Mouse (Mus musculus): ENCODE results near the gene Baiap2l1. TPM values are rescaled to one million over a fixed set of nuclear protein-coding genes. Genes with fewer than 3 reads are reported as not detected.

Baiap2l1 gene
- polyA plus RNA-seq, 1 experiment: not detected

- H3K4me3 ChIP-seq (ENCODE audit: insufficient read depth, low read depth, low read length): no peak overlapping the region
These were observed 73.3 kb downstream of the Baiap2l1 start for GRCm38 (mm10) chr5:144284599-144284998.

GRCm38 (mm10) chr5:144283551-144284031, 74.3 kb downstream of the Baiap2l1 start:
- peaks cover 6% of the 10 kb centered on the region for H3K4me1 ChIP-seq (ENCODE audit: control insufficient read depth, insufficient read depth, low read length)
- no peak overlapping the region for H3K4me3 ChIP-seq (ENCODE audit: insufficient read depth, low read depth, low read length)
- WGBS: 46% methylated on average over 8 of the region's 8 CpGs
- no peak overlapping the region for H3K27ac ChIP-seq (ENCODE audit: insufficient read depth, low read depth, low read length)
- no peak for TF ChIP-seq POLR2A (IDR thresholded peaks at IDR 0.05; ENCODE audit: insufficient read depth, low read depth, low read length)
- no peak for TF ChIP-seq CTCF (IDR thresholded peaks at IDR 0.05; ENCODE audit: insufficient read depth, low read depth, low read length)

More at GRCm38 (mm10) chr5:144284599-144284998, 73.3 kb downstream of the Baiap2l1 start:
- Histone ChIP-seq H3K4me1 (ENCODE audit: control insufficient read depth, insufficient read depth, low read length) (peaks cover 3% of the 10 kb centered on the region; the same call in 1 of the 2 replicates), H3K27ac (ENCODE audit: insufficient read depth, low read depth, low read length) (no peak overlapping the region)
- WGBS: 77% methylated on average over 5 of the region's 5 CpGs
- TF ChIP-seq POLR2A (IDR thresholded peaks at IDR 0.05; ENCODE audit: insufficient read depth, low read depth, low read length): no peak
- no peak for TF ChIP-seq CTCF (IDR thresholded peaks at IDR 0.05; ENCODE audit: insufficient read depth, low read depth, low read length)

GRCm38 (mm10) chr5:144282470-144283260, 75.2 kb downstream of the Baiap2l1 start:
- Histone ChIP-seq H3K4me3 (ENCODE audit: insufficient read depth, low read depth, low read length) (no peak overlapping the region), H3K27ac (ENCODE audit: insufficient read depth, low read depth, low read length) (no peak overlapping the region), H3K4me1 (ENCODE audit: control insufficient read depth, insufficient read depth, low read length) (peaks cover 6% of the 10 kb centered on the region)
- TF ChIP-seq CTCF (IDR thresholded peaks at IDR 0.05; ENCODE audit: insufficient read depth, low read depth, low read length) (no peak), POLR2A (IDR thresholded peaks at IDR 0.05; ENCODE audit: insufficient read depth, low read depth, low read length) (no peak)
- WGBS: 87% methylated on average over 11 of the region's 11 CpGs

GRCm38 (mm10) chr5:144279926-144280325, 78.0 kb downstream of the Baiap2l1 start:
- H3K4me1 ChIP-seq (ENCODE audit: control insufficient read depth, insufficient read depth, low read length): peaks cover 6% of the 10 kb centered on the region
- H3K27ac ChIP-seq (ENCODE audit: insufficient read depth, low read depth, low read length): no peak overlapping the region
- 69% methylated on average over 13 of the region's 13 CpGs for WGBS
- TF ChIP-seq CTCF (IDR thresholded peaks at IDR 0.05; ENCODE audit: insufficient read depth, low read depth, low read length) (no peak), POLR2A (IDR thresholded peaks at IDR 0.05; ENCODE audit: insufficient read depth, low read depth, low read length) (no peak)
- H3K4me3 ChIP-seq (ENCODE audit: insufficient read depth, low read depth, low read length): no peak overlapping the region

- WGBS: 65% methylated on average over 9 of the region's 9 CpGs
- Histone ChIP-seq H3K27ac (ENCODE audit: insufficient read depth, low read depth, low read length) (no peak overlapping the region), H3K4me3 (ENCODE audit: insufficient read depth, low read depth, low read length) (no peak overlapping the region), H3K4me1 (ENCODE audit: control insufficient read depth, insufficient read depth, low read length) (peaks cover 6% of the 10 kb centered on the region)
- no peak for TF ChIP-seq CTCF (IDR thresholded peaks at IDR 0.05; ENCODE audit: insufficient read depth, low read depth, low read length)
- TF ChIP-seq POLR2A (IDR thresholded peaks at IDR 0.05; ENCODE audit: insufficient read depth, low read depth, low read length): no peak
These were observed 78.8 kb downstream of the Baiap2l1 start for GRCm38 (mm10) chr5:144279081-144279541.

GRCm38 (mm10) chr5:144278374-144278960, 79.4 kb downstream of the Baiap2l1 start:
- TF ChIP-seq CTCF (IDR thresholded peaks at IDR 0.05; ENCODE audit: insufficient read depth, low read depth, low read length): no peak
- no peak for TF ChIP-seq POLR2A (IDR thresholded peaks at IDR 0.05; ENCODE audit: insufficient read depth, low read depth, low read length)
- Histone ChIP-seq H3K4me1 (ENCODE audit: control insufficient read depth, insufficient read depth, low read length) (peaks cover 6% of the 10 kb centered on the region), H3K27ac (ENCODE audit: insufficient read depth, low read depth, low read length) (no peak overlapping the region), H3K4me3 (ENCODE audit: insufficient read depth, low read depth, low read length) (no peak overlapping the region)
- WGBS: 81% methylated on average over 12 of the region's 13 CpGs

- no peak for TF ChIP-seq CTCF (IDR thresholded peaks at IDR 0.05; ENCODE audit: insufficient read depth, low read depth, low read length)
- no peak for TF ChIP-seq POLR2A (IDR thresholded peaks at IDR 0.05; ENCODE audit: insufficient read depth, low read depth, low read length)
- Histone ChIP-seq H3K4me1 (ENCODE audit: control insufficient read depth, insufficient read depth, low read length) (peaks cover 6% of the 10 kb centered on the region), H3K27ac (ENCODE audit: insufficient read depth, low read depth, low read length) (no peak overlapping the region), H3K4me3 (ENCODE audit: insufficient read depth, low read depth, low read length) (no peak overlapping the region)
- 74% methylated on average over 17 of the region's 17 CpGs for WGBS
These were observed 80.8 kb downstream of the Baiap2l1 start for GRCm38 (mm10) chr5:144276898-144277630.

- H3K4me1 ChIP-seq (ENCODE audit: control insufficient read depth, insufficient read depth, low read length): peaks cover 4% of the 10 kb centered on the region
- H3K27ac ChIP-seq (ENCODE audit: insufficient read depth, low read depth, low read length): no peak overlapping the region
- TF ChIP-seq CTCF (IDR thresholded peaks at IDR 0.05; ENCODE audit: insufficient read depth, low read depth, low read length) (no peak), POLR2A (IDR thresholded peaks at IDR 0.05; ENCODE audit: insufficient read depth, low read depth, low read length) (no peak)
- H3K4me3 ChIP-seq (ENCODE audit: insufficient read depth, low read depth, low read length): no peak overlapping the region
- 75% methylated on average over 6 of the region's 6 CpGs for WGBS
These were observed 83.0 kb downstream of the Baiap2l1 start for GRCm38 (mm10) chr5:144274904-144275303.

Measured in olfactory bulb, adult 2 months (tissue).